Mouse (Mus musculus): Measurements from ENCODE around the gene Gtf2ird1.

- TF ChIP-seq CTCF (IDR thresholded peaks at IDR 0.05; ENCODE audit: extremely low read depth, insufficient read depth, low read length) (no peak), POLR2A (IDR thresholded peaks at IDR 0.05; ENCODE audit: extremely low read depth, insufficient read depth, low read length) (no peak)
Observed at GRCm38 (mm10) chr5:134445895-134446294, 10.6 kb downstream of the Gtf2ird1 start.
